Mouse (Mus musculus) neural tube, embryonic 12.5 days (tissue): Measurements from ENCODE around the gene Tmeff1. TPM values are rescaled to one million over a fixed set of nuclear protein-coding genes. Genes with fewer than 3 reads are reported as not detected.
A peak's percentile ranks its signal among the peaks of the same experiment; 100 is the strongest.

ENCODE experiments used
- ATAC-seq: fragments of 200-750 bp; cut with Nextera tagmentation; 2 replicates; pipeline ENCODE4 v1.8.0; 2017; ENCODE audit warnings: low read depth, mild to moderate bottlenecking, moderate TSS enrichment, moderate library complexity; ENCODE audit not compliant: low FRiP score
- H3K27ac ChIP-seq: fragments of 300-500 bp; sonication (generic); 2 replicates; pipeline ENCODE4 v1.5.1; 2016
- H3K27me3 ChIP-seq: fragments of 300-500 bp; sonication (generic); replicated peaks from 2 replicates; pipeline ENCODE4 v1.6.1; 2016; ENCODE audit warnings: mild to moderate bottlenecking
- H3K36me3 ChIP-seq: fragments of 300-500 bp; sonication (generic); 2 replicates; pipeline ENCODE4 v1.6.1; 2016; ENCODE audit warnings: mild to moderate bottlenecking
- H3K4me1 ChIP-seq: fragments of 300-500 bp; sonication (generic); 2 replicates; pipeline ENCODE4 v1.6.1; 2016
- H3K4me2 ChIP-seq: fragments of 300-500 bp; sonication (generic); replicated peaks from 2 replicates; pipeline ENCODE4 v1.6.1; 2016; ENCODE audit warnings: mild to moderate bottlenecking
- H3K4me3 ChIP-seq: fragments of 300-500 bp; sonication (generic); 2 replicates; pipeline ENCODE4 v1.5.1; 2016
- H3K9ac ChIP-seq: fragments of 300-500 bp; sonication (generic); 2 replicates; pipeline ENCODE4 v1.6.1; 2016; ENCODE audit warnings: mild to moderate bottlenecking
- H3K9me3 ChIP-seq: fragments of 300-500 bp; sonication (generic); 2 replicates; pipeline ENCODE4 v1.6.1; 2016; ENCODE audit warnings: mild to moderate bottlenecking
- WGBS: fragments of 180-500 bp; shearing (Covaris S2); methylation state at CpG from one replicate; pipeline ENCODE4 v1.1.7; 2016; 5-methylcytosine and 5-hydroxymethylcytosine counted together
- polyA plus RNA-seq: library from polyadenylated mRNA; unstranded; fragments of >200 nt; fragmentation: Nextera tagmentation; extraction: Ambion mirVana; gene quantifications from 2 replicates; pipeline ENCODE4 v1.2.1, GENCODE M21; 2016

The Tmeff1 gene
- polyA plus RNA-seq, 1 experiment from 2014 or later: 328 TPM

DNA sequence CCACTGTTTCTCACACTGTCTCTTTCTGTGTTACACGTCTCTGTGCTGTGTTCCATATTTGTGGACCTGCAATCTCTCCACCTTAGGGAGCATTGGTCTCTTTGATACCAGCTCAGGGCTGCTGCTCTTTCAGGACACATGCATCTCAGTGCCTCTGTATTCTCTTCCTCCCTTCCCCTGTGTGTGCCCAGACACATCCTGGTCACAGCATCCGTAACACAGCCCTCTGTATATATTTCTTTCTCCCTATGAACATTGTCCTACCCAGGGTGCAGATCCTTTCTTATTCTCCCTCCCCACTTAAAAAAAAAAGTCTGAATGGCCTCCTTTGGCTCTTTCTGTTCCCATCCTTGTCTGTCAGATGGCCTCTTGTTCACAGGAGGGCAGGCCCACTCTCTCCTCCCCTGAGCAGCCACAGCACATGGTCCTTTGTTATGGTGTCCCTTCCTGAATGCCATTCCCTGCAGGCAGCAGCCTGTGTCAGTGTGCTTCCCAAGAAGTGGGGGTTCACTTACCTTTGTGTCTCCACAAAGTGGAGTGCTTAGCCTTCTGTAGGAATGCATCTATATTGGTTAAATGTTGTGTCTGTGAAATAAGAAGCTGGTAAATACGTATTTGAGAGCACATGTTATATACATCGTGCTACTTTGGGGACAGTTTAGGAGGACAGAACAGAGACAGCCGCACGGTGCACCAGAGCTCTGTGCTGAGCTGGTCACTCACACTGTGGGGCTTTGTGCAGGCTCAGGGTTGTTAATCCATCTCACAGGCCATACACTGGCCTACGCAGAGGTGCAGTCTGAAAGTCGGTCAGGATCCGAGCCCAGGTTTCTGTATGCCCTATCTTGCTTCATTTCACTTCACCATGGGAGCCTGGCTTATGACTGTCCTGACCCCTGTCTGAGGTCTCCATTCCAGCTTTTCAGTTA lies 38.1 kb upstream of the Tmeff1 start:
- Histone ChIP-seq H3K27ac (peak overlapping the region; percentile 59), H3K27me3 (no peaks in the 10 kb centered on the region), H3K9me3 (no peaks in the 10 kb centered on the region), H3K4me3 (no peak overlapping the region), H3K4me2 (peak overlapping the region; percentile 21; the same call in 1 of the 2 replicates), H3K4me1 (peaks cover 66% of the 10 kb centered on the region), H3K36me3 (no peaks in the 10 kb centered on the region), H3K9ac (peak overlapping the region; percentile 47)
- WGBS: 26% methylated on average over 9 of the region's 9 CpGs
- peak; percentile 63; the same call in 1 of the 2 replicates for ATAC-seq

GRCm38 (mm10) chr4:48548393-48549045 lies 36.5 kb upstream of the Tmeff1 start:
- no peak for ATAC-seq
- Histone ChIP-seq H3K4me2 (0 out of 2 replicates have a peak overlapping the region, but pooled peaks have one; percentile 5), H3K4me1 (peaks cover 52% of the 10 kb centered on the region), H3K9ac (no peak overlapping the region; the same call in 1 of the 2 replicates), H3K27me3 (no peaks in the 10 kb centered on the region), H3K36me3 (peaks cover 13% of the 10 kb centered on the region), H3K27ac (no peak overlapping the region), H3K9me3 (no peaks in the 10 kb centered on the region), H3K4me3 (no peak overlapping the region)
- WGBS: 61% methylated on average over 6 of the region's 6 CpGs

GRCm38 (mm10) chr4:48549661-48550060 lies 35.3 kb upstream of the Tmeff1 start:
- Histone ChIP-seq H3K36me3 (peaks cover 24% of the 10 kb centered on the region), H3K27me3 (no peaks in the 10 kb centered on the region), H3K4me3 (no peak overlapping the region), H3K4me2 (no peak overlapping the region), H3K9me3 (no peaks in the 10 kb centered on the region), H3K4me1 (peaks cover 40% of the 10 kb centered on the region), H3K27ac (no peak overlapping the region), H3K9ac (no peak overlapping the region)
- no peak for ATAC-seq
- 89% methylated on average over 5 of the region's 5 CpGs for WGBS

DNA sequence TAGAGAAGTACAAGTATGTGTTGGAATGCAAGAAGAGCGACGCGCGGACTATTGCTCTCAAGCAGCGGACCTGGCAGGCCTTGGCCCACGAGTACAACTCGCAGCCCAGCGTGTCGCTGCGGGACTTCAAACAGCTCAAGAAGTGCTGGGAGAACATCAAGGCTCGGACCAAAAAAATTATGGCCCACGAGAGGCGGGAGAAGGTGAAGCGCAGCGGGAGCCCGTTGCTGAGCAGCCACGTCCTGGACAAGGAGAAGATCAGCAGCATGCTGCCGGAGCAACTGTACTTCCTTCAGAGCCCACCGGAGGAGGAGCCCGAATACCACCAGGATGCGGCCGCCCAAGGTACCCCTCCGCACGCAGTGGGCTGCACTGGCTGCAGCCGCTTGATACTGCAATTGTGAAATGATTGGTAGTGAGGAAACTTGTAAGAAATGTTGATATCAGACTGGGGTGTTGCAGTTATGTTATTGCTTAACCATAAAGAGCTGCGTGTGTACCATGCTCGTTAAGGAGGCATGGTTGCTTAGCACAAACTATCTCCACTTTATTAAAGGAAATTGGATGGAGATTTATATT lies 32.4 kb upstream of the Tmeff1 start:
- no peaks in the 10 kb centered on the region for H3K9me3 ChIP-seq
- H3K27ac ChIP-seq: no peak overlapping the region
- peaks cover 37% of the 10 kb centered on the region for H3K36me3 ChIP-seq
- no peak overlapping the region for H3K4me3 ChIP-seq
- H3K9ac ChIP-seq: no peak overlapping the region
- H3K27me3 ChIP-seq: no peaks in the 10 kb centered on the region
- peaks cover 12% of the 10 kb centered on the region; the same call in 1 of the 2 replicates for H3K4me1 ChIP-seq
- no peak overlapping the region for H3K4me2 ChIP-seq
- no peak for ATAC-seq
- 94% methylated on average over 27 of the region's 27 CpGs for WGBS

GRCm38 (mm10) chr4:48554132-48554531 lies 30.8 kb upstream of the Tmeff1 start:
- Histone ChIP-seq H3K9me3 (no peaks in the 10 kb centered on the region), H3K4me3 (no peak overlapping the region), H3K9ac (no peak overlapping the region), H3K4me2 (no peak overlapping the region), H3K27me3 (no peaks in the 10 kb centered on the region), H3K27ac (no peak overlapping the region), H3K4me1 (no peaks in the 10 kb centered on the region), H3K36me3 (peaks cover 46% of the 10 kb centered on the region)
- ATAC-seq: no peak
- 93% methylated on average over 7 of the region's 7 CpGs for WGBS

- Histone ChIP-seq H3K9me3 (no peaks in the 10 kb centered on the region), H3K27me3 (no peaks in the 10 kb centered on the region), H3K27ac (no peak overlapping the region), H3K9ac (no peak overlapping the region), H3K4me2 (no peak overlapping the region), H3K36me3 (peaks cover 58% of the 10 kb centered on the region), H3K4me1 (no peaks in the 10 kb centered on the region), H3K4me3 (no peak overlapping the region)
- ATAC-seq: no peak
- WGBS: 31% methylated on average over 3 of the region's 3 CpGs
Measured at GRCm38 (mm10) chr4:48555729-48556128, 29.2 kb upstream of the Tmeff1 start.

DNA sequence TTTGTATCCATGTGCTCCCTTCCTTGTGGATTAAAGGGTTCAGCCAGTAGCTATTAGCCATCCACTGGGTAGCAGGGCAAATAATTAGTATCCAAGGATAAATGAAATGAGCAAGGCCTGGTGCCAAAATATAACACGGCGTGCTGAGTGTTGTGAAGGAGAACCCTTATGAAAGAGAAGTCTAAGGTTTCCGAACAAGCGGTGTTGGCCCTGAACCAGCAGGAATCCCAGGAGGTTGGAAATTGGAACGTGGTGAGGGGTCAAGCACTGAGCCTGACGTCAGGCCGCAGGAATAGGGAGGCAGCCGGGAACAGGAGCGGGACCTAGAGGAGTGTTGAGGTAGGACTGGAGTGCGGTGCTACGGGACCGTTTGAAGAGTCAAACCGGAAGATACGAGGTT lies 25.3 kb upstream of the Tmeff1 start:
- Histone ChIP-seq H3K9me3 (no peaks in the 10 kb centered on the region), H3K4me1 (no peaks in the 10 kb centered on the region), H3K27me3 (no peaks in the 10 kb centered on the region), H3K4me3 (no peak overlapping the region), H3K27ac (no peak overlapping the region), H3K4me2 (no peak overlapping the region), H3K9ac (no peak overlapping the region), H3K36me3 (peaks cover 62% of the 10 kb centered on the region)
- WGBS: 87% methylated on average over 14 of the region's 14 CpGs
- no peak for ATAC-seq

DNA sequence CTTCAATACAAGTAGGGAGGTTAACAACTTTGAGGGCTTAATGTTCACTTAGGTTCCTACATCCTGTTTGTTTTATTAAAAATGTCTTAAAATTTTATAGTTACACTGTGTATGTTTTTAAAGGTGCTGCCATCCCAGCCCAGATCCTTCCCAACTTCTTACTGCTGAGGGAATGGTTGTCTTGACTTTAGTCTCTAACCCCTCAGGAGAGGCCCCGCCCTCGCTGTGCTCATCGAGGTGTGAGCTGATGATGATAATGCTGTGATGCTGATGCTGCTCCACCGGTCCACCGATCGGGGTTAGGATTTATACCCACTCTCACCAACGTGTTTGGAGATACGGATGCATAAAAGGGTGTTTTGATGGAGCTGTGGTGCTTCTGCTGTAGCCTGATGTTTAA lies 23.1 kb upstream of the Tmeff1 start:
- Histone ChIP-seq H3K9me3 (no peaks in the 10 kb centered on the region), H3K36me3 (peaks cover 58% of the 10 kb centered on the region), H3K27me3 (no peaks in the 10 kb centered on the region), H3K4me1 (no peaks in the 10 kb centered on the region), H3K4me2 (no peak overlapping the region), H3K4me3 (no peak overlapping the region), H3K9ac (no peak overlapping the region), H3K27ac (no peak overlapping the region)
- WGBS: 88% methylated on average over 8 of the region's 8 CpGs
- ATAC-seq: no peak

DNA sequence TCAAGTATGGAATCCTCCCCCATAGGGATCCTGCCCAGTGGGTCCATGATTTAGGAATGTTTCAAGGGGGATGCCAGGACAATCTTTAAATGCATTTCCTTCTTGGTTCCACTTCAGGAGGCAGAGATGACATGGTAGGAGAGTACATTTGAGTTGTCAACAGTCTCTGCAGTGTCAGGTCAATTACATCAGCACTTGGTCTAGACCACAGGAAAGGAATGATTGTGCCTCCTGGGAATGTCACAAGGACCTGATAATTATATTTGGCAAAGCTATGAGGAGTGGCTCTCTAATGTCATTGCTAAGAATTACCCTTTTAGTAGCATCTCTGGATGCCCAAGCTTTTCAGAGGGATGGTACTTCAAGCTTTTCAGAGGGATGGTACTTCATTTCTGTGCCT lies 20.0 kb upstream of the Tmeff1 start:
- no peak overlapping the region for H3K4me3 ChIP-seq
- no peaks in the 10 kb centered on the region for H3K9me3 ChIP-seq
- ATAC-seq: no peak
- no peaks in the 10 kb centered on the region for H3K4me1 ChIP-seq
- no peak overlapping the region for H3K4me2 ChIP-seq
- no peak overlapping the region for H3K27ac ChIP-seq
- no peak overlapping the region for H3K9ac ChIP-seq
- H3K27me3 ChIP-seq: no peaks in the 10 kb centered on the region
- peaks cover 38% of the 10 kb centered on the region for H3K36me3 ChIP-seq

DNA sequence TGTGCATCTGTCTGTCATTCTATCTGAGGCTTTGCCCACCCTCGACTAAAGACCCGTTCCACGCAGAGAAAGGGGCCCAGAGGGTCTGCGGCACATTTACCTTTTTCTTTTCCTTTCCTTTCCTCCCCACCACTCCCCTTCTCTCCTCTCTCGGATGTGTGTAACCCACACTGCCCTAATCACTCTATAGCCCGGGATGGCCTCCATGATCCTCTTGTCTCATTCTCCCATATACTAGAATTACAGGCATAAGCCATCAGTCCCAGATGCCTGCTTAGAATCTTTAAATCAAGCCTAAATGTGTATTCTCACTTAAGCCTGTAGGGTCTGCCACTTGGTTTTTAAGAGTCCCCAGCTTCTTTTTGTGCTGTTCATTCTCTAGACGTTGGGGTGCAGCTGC lies 8.6 kb upstream of the Tmeff1 start:
- Histone ChIP-seq H3K36me3 (no peaks in the 10 kb centered on the region), H3K4me3 (no peak overlapping the region), H3K4me1 (peaks cover 3% of the 10 kb centered on the region; the same call in 1 of the 2 replicates), H3K27me3 (no peaks in the 10 kb centered on the region), H3K4me2 (no peak overlapping the region), H3K9ac (no peak overlapping the region), H3K9me3 (no peaks in the 10 kb centered on the region), H3K27ac (no peak overlapping the region)
- 89% methylated on average over 7 of the region's 7 CpGs for WGBS
- no peak for ATAC-seq

GRCm38 (mm10) chr4:48577831-48578230 lies 7.1 kb upstream of the Tmeff1 start:
- no peaks in the 10 kb centered on the region for H3K36me3 ChIP-seq
- WGBS: 90% methylated on average over 1 of the region's 1 CpGs
- H3K4me2 ChIP-seq: no peak overlapping the region
- ATAC-seq: no peak
- H3K27me3 ChIP-seq: no peaks in the 10 kb centered on the region
- H3K27ac ChIP-seq: no peak overlapping the region
- no peak overlapping the region for H3K4me3 ChIP-seq
- no peak overlapping the region for H3K9ac ChIP-seq
- peaks cover 4% of the 10 kb centered on the region; the same call in 1 of the 2 replicates for H3K4me1 ChIP-seq
- H3K9me3 ChIP-seq: no peaks in the 10 kb centered on the region

DNA sequence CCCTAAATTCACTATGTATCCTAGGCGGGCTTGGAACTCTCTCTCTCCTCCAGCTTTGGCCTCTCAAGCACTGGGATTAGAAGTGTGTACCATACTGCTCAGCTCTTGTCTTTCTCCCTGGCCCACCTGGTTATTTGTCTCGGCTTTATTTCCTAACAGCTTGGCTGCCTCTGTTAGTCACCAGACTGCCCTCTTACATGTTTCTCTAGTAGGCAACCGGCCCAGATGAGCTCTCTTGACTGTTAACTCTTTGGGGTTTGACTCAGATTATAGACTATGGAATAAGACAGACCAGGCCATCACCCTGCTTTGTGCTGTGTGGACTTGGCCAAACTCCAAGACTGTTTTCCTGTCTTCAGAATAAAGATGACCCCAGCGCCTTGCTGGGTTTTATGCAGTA lies 6.6 kb upstream of the Tmeff1 start:
- no peaks in the 10 kb centered on the region for H3K27me3 ChIP-seq
- ATAC-seq: no peak
- H3K9ac ChIP-seq: no peak overlapping the region
- no peak overlapping the region for H3K27ac ChIP-seq
- 61% methylated on average over 4 of the region's 4 CpGs for WGBS
- H3K9me3 ChIP-seq: no peaks in the 10 kb centered on the region
- H3K36me3 ChIP-seq: no peaks in the 10 kb centered on the region
- H3K4me3 ChIP-seq: no peak overlapping the region
- peaks cover 7% of the 10 kb centered on the region; the same call in 1 of the 2 replicates for H3K4me1 ChIP-seq
- no peak overlapping the region for H3K4me2 ChIP-seq
